Mouse (Mus musculus): ENCODE data around the gene Kif26b. TPM values are rescaled to one million over a fixed set of nuclear protein-coding genes. Genes with fewer than 3 reads are reported as not detected.

Kif26b gene
- polyA plus RNA-seq, 1 experiment: 0.15 TPM

- H3K4me3 ChIP-seq (ENCODE audit: insufficient read depth, low read length): no peak overlapping the region
- no peak for TF ChIP-seq CTCF (IDR thresholded peaks at IDR 0.05; ENCODE audit: low read depth, low read length)
- no peak for TF ChIP-seq POLR2A (IDR thresholded peaks at IDR 0.05; ENCODE audit: borderline replicate concordance, low read depth, low read length)
- H3K4me1 ChIP-seq (ENCODE audit: control insufficient read depth, insufficient read depth, low read length): no peaks in the 10 kb centered on the region
- no peak overlapping the region for H3K27ac ChIP-seq (ENCODE audit: insufficient read depth, low read depth, low read length)
These were observed 98.0 kb downstream of the Kif26b start for GRCm38 (mm10) chr1:178626961-178627381.

- no peak overlapping the region for H3K27ac ChIP-seq (ENCODE audit: insufficient read depth, low read depth, low read length)
- no peaks in the 10 kb centered on the region for H3K4me1 ChIP-seq (ENCODE audit: control insufficient read depth, insufficient read depth, low read length)
- no peak overlapping the region for H3K4me3 ChIP-seq (ENCODE audit: insufficient read depth, low read length)
- TF ChIP-seq CTCF (IDR thresholded peaks at IDR 0.05; ENCODE audit: low read depth, low read length) (no peak), POLR2A (IDR thresholded peaks at IDR 0.05; ENCODE audit: borderline replicate concordance, low read depth, low read length) (no peak)
These were observed 101.1 kb downstream of the Kif26b start for GRCm38 (mm10) chr1:178630042-178630441.

GRCm38 (mm10) chr1:178631863-178632262 is 102.9 kb downstream of the Kif26b start:
- TF ChIP-seq CTCF (IDR thresholded peaks at IDR 0.05; ENCODE audit: low read depth, low read length): no peak
- TF ChIP-seq POLR2A (IDR thresholded peaks at IDR 0.05; ENCODE audit: borderline replicate concordance, low read depth, low read length): no peak
- Histone ChIP-seq H3K27ac (ENCODE audit: insufficient read depth, low read depth, low read length) (no peak overlapping the region), H3K4me3 (ENCODE audit: insufficient read depth, low read length) (no peak overlapping the region), H3K4me1 (ENCODE audit: control insufficient read depth, insufficient read depth, low read length) (no peaks in the 10 kb centered on the region)

- Histone ChIP-seq H3K4me1 (ENCODE audit: control insufficient read depth, insufficient read depth, low read length) (no peaks in the 10 kb centered on the region), H3K4me3 (ENCODE audit: insufficient read depth, low read length) (no peak overlapping the region), H3K27ac (ENCODE audit: insufficient read depth, low read depth, low read length) (no peak overlapping the region)
- TF ChIP-seq POLR2A (IDR thresholded peaks at IDR 0.05; ENCODE audit: borderline replicate concordance, low read depth, low read length) (no peak), CTCF (IDR thresholded peaks at IDR 0.05; ENCODE audit: low read depth, low read length) (no peak)
These were observed 105.6 kb downstream of the Kif26b start for GRCm38 (mm10) chr1:178634359-178635085.

- TF ChIP-seq POLR2A (IDR thresholded peaks at IDR 0.05; ENCODE audit: borderline replicate concordance, low read depth, low read length) (no peak), CTCF (IDR thresholded peaks at IDR 0.05; ENCODE audit: low read depth, low read length) (no peak)
- no peak overlapping the region for H3K4me3 ChIP-seq (ENCODE audit: insufficient read depth, low read length)
- peaks cover 2% of the 10 kb centered on the region; the same call in 1 of the 2 replicates for H3K4me1 ChIP-seq (ENCODE audit: control insufficient read depth, insufficient read depth, low read length)
- H3K27ac ChIP-seq (ENCODE audit: insufficient read depth, low read depth, low read length): no peak overlapping the region
These were observed 106.5 kb downstream of the Kif26b start for GRCm38 (mm10) chr1:178635470-178635869.

GRCm38 (mm10) chr1:178637293-178637692 is 108.4 kb downstream of the Kif26b start:
- H3K4me1 ChIP-seq (ENCODE audit: control insufficient read depth, insufficient read depth, low read length): peaks cover 9% of the 10 kb centered on the region
- TF ChIP-seq CTCF (IDR thresholded peaks at IDR 0.05; ENCODE audit: low read depth, low read length): no peak
- no peak for TF ChIP-seq POLR2A (IDR thresholded peaks at IDR 0.05; ENCODE audit: borderline replicate concordance, low read depth, low read length)
- no peak overlapping the region for H3K27ac ChIP-seq (ENCODE audit: insufficient read depth, low read depth, low read length)
- H3K4me3 ChIP-seq (ENCODE audit: insufficient read depth, low read length): no peak overlapping the region

GRCm38 (mm10) chr1:178639951-178640350 is 111.0 kb downstream of the Kif26b start:
- peaks cover 9% of the 10 kb centered on the region for H3K4me1 ChIP-seq (ENCODE audit: control insufficient read depth, insufficient read depth, low read length)
- TF ChIP-seq CTCF (IDR thresholded peaks at IDR 0.05; ENCODE audit: low read depth, low read length) (no peak), POLR2A (IDR thresholded peaks at IDR 0.05; ENCODE audit: borderline replicate concordance, low read depth, low read length) (no peak)
- no peak overlapping the region for H3K27ac ChIP-seq (ENCODE audit: insufficient read depth, low read depth, low read length)
- H3K4me3 ChIP-seq (ENCODE audit: insufficient read depth, low read length): no peak overlapping the region

GRCm38 (mm10) chr1:178640719-178641455 is 112.0 kb downstream of the Kif26b start:
- TF ChIP-seq POLR2A (IDR thresholded peaks at IDR 0.05; ENCODE audit: borderline replicate concordance, low read depth, low read length) (no peak), CTCF (IDR thresholded peaks at IDR 0.05; ENCODE audit: low read depth, low read length) (no peak)
- Histone ChIP-seq H3K4me3 (ENCODE audit: insufficient read depth, low read length) (no peak overlapping the region), H3K4me1 (ENCODE audit: control insufficient read depth, insufficient read depth, low read length) (peaks cover 9% of the 10 kb centered on the region), H3K27ac (ENCODE audit: insufficient read depth, low read depth, low read length) (no peak overlapping the region)

GRCm38 (mm10) chr1:178641788-178642187 is 112.9 kb downstream of the Kif26b start:
- TF ChIP-seq POLR2A (IDR thresholded peaks at IDR 0.05; ENCODE audit: borderline replicate concordance, low read depth, low read length): no peak
- TF ChIP-seq CTCF (IDR thresholded peaks at IDR 0.05; ENCODE audit: low read depth, low read length): no peak
- Histone ChIP-seq H3K27ac (ENCODE audit: insufficient read depth, low read depth, low read length) (no peak overlapping the region), H3K4me1 (ENCODE audit: control insufficient read depth, insufficient read depth, low read length) (peaks cover 9% of the 10 kb centered on the region), H3K4me3 (ENCODE audit: insufficient read depth, low read length) (no peak overlapping the region)

GRCm38 (mm10) chr1:178644954-178645353 is 116.0 kb downstream of the Kif26b start:
- no peak overlapping the region for H3K4me3 ChIP-seq (ENCODE audit: insufficient read depth, low read length)
- no peak overlapping the region for H3K27ac ChIP-seq (ENCODE audit: insufficient read depth, low read depth, low read length)
- peaks cover 9% of the 10 kb centered on the region for H3K4me1 ChIP-seq (ENCODE audit: control insufficient read depth, insufficient read depth, low read length)
- no peak for TF ChIP-seq CTCF (IDR thresholded peaks at IDR 0.05; ENCODE audit: low read depth, low read length)
- no peak for TF ChIP-seq POLR2A (IDR thresholded peaks at IDR 0.05; ENCODE audit: borderline replicate concordance, low read depth, low read length)
